Mouse (Mus musculus) adrenal gland, adult 2 months (tissue): ENCODE results near the gene 4930523C07Rik. TPM values are rescaled to one million over a fixed set of nuclear protein-coding genes. Genes with fewer than 3 reads are reported as not detected.

Experiments
- DNase-seq: peaks from one replicate; pipeline ENCODE4 v3.0.0; 2021
- long read RNA-seq: library from polyadenylated mRNA; stranded (forward); transcript quantifications from one replicate; pipeline ENCODE4 v2.0.0, GENCODE M21; 2021
- polyA plus RNA-seq: library from polyadenylated mRNA; depleted of rRNA; stranded (reverse); fragments of >200 nt; gene quantifications from 2 replicates; pipeline ENCODE4 v1.2.3, GENCODE M21; 2012; rRNA removed
- total RNA-seq, 2 experiments: library from RNA; stranded (reverse); gene quantifications; 2 replicates each; pipeline ENCODE4 v1.2.3; 2021

Gene 4930523C07Rik
- total RNA-seq (10 to 100 TPM; 12.5 to 15.7 TPM), polyA plus RNA-seq (7.4 and 11.8 TPM in 2 replicates)
- long read RNA-seq, full-length matches to known transcripts, result 5 of 11 reads
- long read RNA-seq, partial matches to known transcripts, result 0 of 11 reads
- long read RNA-seq, other reads (novel, unspliced or antisense), result 6 of 11 reads

GRCm38 (mm10) chr1:160044237-160045021, at the start of gene 4930523C07Rik:
Gene 4930523C07Rik (plus strand): TSS chr1:160044382.
- peak; percentile 90 for DNase-seq

GRCm38 (mm10) chr1:159997329-159997728, 46.9 kb upstream of the 4930523C07Rik start:
- no peak for DNase-seq

- DNase-seq, result no peak
These were observed 45.8 kb upstream of the 4930523C07Rik start for GRCm38 (mm10) chr1:159998349-159998748.

- no peak for DNase-seq
These were observed 45.0 kb upstream of the 4930523C07Rik start for GRCm38 (mm10) chr1:159999232-159999631.

- no peak for DNase-seq
These were observed 38.9 kb upstream of the 4930523C07Rik start for GRCm38 (mm10) chr1:160005319-160005718.

GRCm38 (mm10) chr1:160006919-160007588, 37.1 kb upstream of the 4930523C07Rik start:
- DNase-seq, result no peak

GRCm38 (mm10) chr1:160013042-160013441, 31.1 kb upstream of the 4930523C07Rik start:
- no peak for DNase-seq

GRCm38 (mm10) chr1:160024339-160024980, 19.7 kb upstream of the 4930523C07Rik start:
- no peak for DNase-seq

- no peak for DNase-seq
These were observed 18.9 kb upstream of the 4930523C07Rik start for GRCm38 (mm10) chr1:160025146-160025894.

GRCm38 (mm10) chr1:160025895-160026255, 18.3 kb upstream of the 4930523C07Rik start:
- no peak for DNase-seq

GRCm38 (mm10) chr1:160027939-160028338, 16.2 kb upstream of the 4930523C07Rik start:
- no peak for DNase-seq

- no peak for DNase-seq
These were observed 10.1 kb upstream of the 4930523C07Rik start for GRCm38 (mm10) chr1:160033948-160034598.

- no peak for DNase-seq
These were observed 8.6 kb upstream of the 4930523C07Rik start for GRCm38 (mm10) chr1:160035561-160035960.

- DNase-seq, result peak; percentile 13
These were observed 7.1 kb upstream of the 4930523C07Rik start for GRCm38 (mm10) chr1:160036996-160037521.

- no peak for DNase-seq
These were observed 4.1 kb upstream of the 4930523C07Rik start for GRCm38 (mm10) chr1:160039951-160040645.

GRCm38 (mm10) chr1:160041264-160041775, 2.9 kb upstream of the 4930523C07Rik start:
- DNase-seq, result no peak

- DNase-seq, result no peak
These were observed 1.8 kb upstream of the 4930523C07Rik start for GRCm38 (mm10) chr1:160042351-160042750.

- DNase-seq, result peak; percentile 22
These were observed 759 bp upstream of the 4930523C07Rik start for GRCm38 (mm10) chr1:160043271-160043975.

GRCm38 (mm10) chr1:160045056-160045715, 1.0 kb downstream of the 4930523C07Rik start:
- peak; percentile 28 for DNase-seq
